Mouse (Mus musculus): ENCODE measurements at regions not wholly inside any gene's neighbourhood (a gene's known extent, or its start where the extent isn't known, plus 50 kb on each side); places are given as distances from the start of the nearest gene placed in this dataset.

- TF ChIP-seq CTCF (IDR thresholded peaks at IDR 0.05; ENCODE audit: control insufficient read depth, insufficient read depth, insufficient read length) (no peak), MAX (IDR thresholded peaks at IDR 0.05) (no peak), FOSL1 (IDR thresholded peaks at IDR 0.05; ENCODE audit: insufficient read depth, low read length, poor library complexity, severe bottlenecking) (no peak), USF1 (IDR thresholded peaks at IDR 0.05; ENCODE audit: low read depth) (no peak), MYOG (IDR thresholded peaks at IDR 0.05; ENCODE audit: control insufficient read depth, extremely low read depth, insufficient read length) (no peak)
Observed at GRCm38 (mm10) chr9:80697171-80697570, 231.9 kb upstream of the Impg1 start.

Measured in C2C12 (cell line).